Mouse (Mus musculus): ENCODE measurements around the gene Wdr26. TPM values are rescaled to one million over a fixed set of nuclear protein-coding genes. Genes with fewer than 3 reads are reported as not detected.

The Wdr26 gene
- polyA plus RNA-seq, 1 experiment from 2014 or later: 137 TPM

Other genes starting within 250 kb of the Wdr26 start
- 12.5 to 64.5 TPM (median 39.5 TPM) in 3 replicates for gene Ephx1, start 191.1 kb downstream of the Wdr26 start, polyA plus RNA-seq (2018)
- gene 9130409I23Rik, start 160.8 kb downstream of the Wdr26 start, polyA plus RNA-seq (2018): not detected in 3 replicates
- 7.3 to 14.3 TPM (median 11.7 TPM) in 3 replicates for gene Nvl, start 67.8 kb downstream of the Wdr26 start, polyA plus RNA-seq (2018)
- gene Cnih4, start 67.3 kb downstream of the Wdr26 start, polyA plus RNA-seq (2018): 28.7 to 86.8 TPM (median 46.5 TPM) in 3 replicates
- gene Cnih3, start 140.6 kb upstream of the Wdr26 start, polyA plus RNA-seq (2018): not detected in 3 replicates